Mouse (Mus musculus) lung, postnatal 4 days (tissue): ENCODE measurements at regions not wholly inside any gene's neighbourhood (a gene's known extent, or its start where the extent isn't known, plus 50 kb on each side); places are given as distances from the start of the nearest gene placed in this dataset.

Experiments used
- DNase-seq, 2 experiments: peaks; one replicate each; pipeline ENCODE4 v3.0.0; 2021

DNA sequence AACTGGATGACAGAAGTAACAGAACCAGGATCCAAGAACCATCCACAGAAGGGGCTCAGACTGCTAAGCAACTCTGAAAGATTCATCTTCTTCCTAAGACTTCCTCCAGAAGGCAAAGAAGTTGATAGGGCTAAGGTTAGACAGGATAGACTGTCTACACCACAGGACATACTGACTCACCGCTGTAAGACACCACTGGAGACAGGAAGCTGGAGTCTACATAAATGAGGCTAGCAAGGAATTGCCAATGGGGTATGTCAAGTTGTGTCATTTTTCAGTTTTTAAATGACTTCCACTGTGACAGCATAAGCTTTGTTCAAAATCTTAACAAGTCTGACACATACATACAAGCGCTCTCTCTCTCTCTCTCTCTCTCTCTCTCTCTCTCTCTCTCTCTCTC, 645.4 kb upstream of the Gm10131 start:
- DNase-seq = no peak

- DNase-seq = no peak
Observed at GRCm38 (mm10) chr8:34756171-34756570, 644.6 kb upstream of the Gm10131 start.

DNA sequence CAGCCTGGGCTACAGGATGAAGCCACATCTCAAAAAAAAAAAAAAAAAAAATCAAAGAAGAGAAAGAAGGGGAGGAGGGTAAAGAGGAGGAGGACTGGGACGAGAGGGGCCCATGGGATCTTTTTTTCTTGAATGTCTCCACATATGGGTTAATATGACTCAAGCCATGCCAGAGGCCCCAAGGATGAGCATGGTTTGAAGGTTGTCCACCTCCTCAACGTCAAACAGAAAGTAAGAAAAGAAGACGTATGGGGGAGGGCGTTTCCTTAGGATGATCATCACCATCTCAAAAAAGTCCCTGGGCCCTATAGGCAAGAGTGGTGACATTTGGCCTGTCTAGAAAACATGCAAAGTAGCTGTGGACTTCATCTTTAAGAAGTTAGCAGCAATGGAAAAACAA, 643.9 kb upstream of the Gm10131 start:
- DNase-seq = no peak

DNA sequence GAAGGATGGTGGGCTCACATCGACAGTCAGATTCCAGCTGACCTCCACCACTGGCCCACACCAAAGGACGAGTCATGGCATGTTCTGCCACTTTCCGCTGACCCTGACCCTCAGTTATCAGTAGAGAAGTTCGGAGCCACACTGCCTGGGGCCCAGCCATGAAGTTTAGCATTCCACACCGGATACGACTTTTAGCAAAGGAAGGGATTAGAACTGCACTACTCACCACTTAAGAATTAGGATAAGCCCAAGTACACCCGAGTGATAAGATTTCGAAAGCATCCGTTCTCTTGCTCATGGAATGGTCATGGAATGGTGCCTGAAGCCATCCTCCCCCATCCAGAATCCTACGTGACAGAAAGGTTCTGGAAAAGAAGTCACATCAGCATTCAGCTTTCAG, 641.5 kb upstream of the Gm10131 start:
- no peak for DNase-seq

GRCm38 (mm10) chr8:34748521-34748920, 637.0 kb upstream of the Gm10131 start:
- no peak for DNase-seq

DNA sequence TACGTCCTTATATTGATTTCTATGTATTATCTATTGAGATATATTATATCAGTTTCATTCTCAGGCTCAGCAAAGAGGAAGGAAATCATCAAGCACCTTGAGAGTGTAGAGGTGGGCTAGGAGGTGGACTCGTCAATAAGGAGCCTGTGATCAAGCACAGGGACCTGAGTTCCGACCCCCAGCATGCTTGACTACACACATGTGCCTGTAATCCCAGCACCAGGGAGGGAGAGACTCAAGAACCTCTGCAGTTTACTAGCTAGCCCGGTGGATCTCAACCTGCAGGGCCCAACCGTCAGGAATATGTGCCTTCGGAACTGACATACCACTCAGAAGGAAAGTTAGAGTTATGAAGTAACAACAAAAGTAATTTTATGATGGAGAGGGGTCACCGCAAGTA, 634.2 kb upstream of the Gm10131 start:
- DNase-seq = no peak

- no peak for DNase-seq
Observed at GRCm38 (mm10) chr8:34744682-34745081, 633.1 kb upstream of the Gm10131 start.

GRCm38 (mm10) chr8:34744179-34744578, 632.6 kb upstream of the Gm10131 start:
- DNase-seq = no peak

DNA sequence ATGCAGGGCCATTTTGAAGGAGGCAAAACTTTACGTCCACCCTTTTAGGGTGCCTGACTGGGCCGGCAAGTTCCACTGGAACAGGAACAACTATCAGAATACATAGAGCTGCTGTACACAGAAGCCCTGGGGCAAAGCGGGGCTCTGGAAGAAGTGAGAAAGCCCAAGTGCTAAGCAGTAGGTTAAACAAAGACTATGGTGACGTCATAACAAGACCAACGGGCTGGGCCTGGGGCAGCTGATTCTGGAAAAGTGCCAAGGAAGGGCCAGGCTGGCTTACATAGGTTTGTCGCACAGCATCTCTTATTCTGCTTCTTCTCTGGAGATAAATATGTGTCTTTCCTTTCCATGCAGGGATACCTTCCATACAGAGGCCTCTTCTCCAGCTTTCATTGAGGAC, 631.6 kb upstream of the Gm10131 start:
- DNase-seq = no peak

GRCm38 (mm10) chr8:34740836-34741235, 629.3 kb upstream of the Gm10131 start:
- no peak for DNase-seq

- DNase-seq = no peak
Observed at GRCm38 (mm10) chr8:34739836-34740804, 628.6 kb upstream of the Gm10131 start.

GRCm38 (mm10) chr8:34736214-34736613, 624.7 kb upstream of the Gm10131 start:
- DNase-seq = no peak

GRCm38 (mm10) chr8:34735006-34735405, 623.5 kb upstream of the Gm10131 start:
- DNase-seq = no peak

DNA sequence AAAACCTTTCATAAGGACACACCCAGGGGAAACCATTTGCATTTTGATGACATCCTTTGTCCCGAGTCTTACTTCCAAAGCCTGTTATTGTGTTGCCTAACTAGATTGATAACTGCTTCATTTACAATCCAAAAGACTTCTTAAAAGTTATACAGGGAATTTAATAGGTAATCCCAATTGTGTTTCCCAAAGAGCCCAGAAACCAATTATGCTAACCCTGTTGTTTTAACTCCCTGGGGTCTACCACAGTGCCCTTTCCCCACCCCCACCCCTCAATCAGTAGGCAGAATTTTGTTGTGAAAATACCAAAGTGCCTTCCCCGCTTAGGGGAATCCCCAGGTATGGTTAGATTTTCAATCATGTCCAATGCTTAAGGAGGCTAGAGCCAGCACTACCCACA, 621.3 kb upstream of the Gm10131 start:
- DNase-seq = no peak

- no peak for DNase-seq
Observed at GRCm38 (mm10) chr8:34732362-34732761, 620.8 kb upstream of the Gm10131 start.

DNA sequence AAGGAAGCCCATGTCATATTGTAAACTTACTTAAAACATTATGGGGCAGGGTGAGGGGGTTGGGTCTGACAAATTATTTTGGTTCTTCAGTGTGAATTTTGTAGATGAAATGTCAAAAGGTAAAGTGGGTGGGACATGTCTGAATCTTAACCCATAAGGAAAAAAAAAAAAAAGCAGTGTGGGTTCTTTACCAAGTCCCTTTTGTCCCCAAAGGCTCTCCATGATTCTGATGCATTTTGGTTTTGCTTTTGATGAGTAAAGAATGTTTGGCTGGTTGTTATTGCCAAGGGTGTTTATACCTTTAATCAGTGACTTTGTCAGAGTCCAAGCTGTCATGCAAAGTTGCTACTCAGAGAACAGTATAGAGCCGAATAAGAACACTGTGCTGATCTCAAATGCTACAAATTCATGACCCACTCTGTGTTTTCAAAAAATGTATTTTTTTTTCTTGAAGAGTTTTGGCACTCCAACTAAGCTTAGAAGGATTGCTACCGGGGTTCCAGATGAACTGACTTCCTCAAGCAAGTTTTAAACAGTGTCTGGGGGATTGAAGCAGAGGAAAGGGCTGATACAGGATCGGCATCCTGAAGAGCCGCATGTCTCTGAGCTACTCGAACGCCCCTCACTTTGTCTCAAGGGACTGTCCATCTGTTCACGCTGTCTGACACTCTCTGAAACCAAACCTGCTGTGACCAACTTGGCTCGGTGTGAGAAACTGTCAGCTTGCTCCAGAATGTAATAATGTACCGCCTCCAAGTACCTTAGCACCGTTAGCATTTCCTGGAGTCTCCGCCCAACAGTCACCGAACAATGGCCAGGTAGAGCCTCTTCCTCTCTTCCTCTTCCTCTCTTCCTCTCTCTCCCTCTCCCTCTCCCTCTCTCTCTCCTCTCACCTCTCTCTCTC, 619.8 kb upstream of the Gm10131 start:
- DNase-seq = no peak

- no peak for DNase-seq
Observed at GRCm38 (mm10) chr8:34729585-34729984, 618.0 kb upstream of the Gm10131 start.

GRCm38 (mm10) chr8:34727699-34728098, 616.2 kb upstream of the Gm10131 start:
- DNase-seq = no peak

- no peak for DNase-seq
Observed at GRCm38 (mm10) chr8:34726145-34726767, 614.7 kb upstream of the Gm10131 start.

DNA sequence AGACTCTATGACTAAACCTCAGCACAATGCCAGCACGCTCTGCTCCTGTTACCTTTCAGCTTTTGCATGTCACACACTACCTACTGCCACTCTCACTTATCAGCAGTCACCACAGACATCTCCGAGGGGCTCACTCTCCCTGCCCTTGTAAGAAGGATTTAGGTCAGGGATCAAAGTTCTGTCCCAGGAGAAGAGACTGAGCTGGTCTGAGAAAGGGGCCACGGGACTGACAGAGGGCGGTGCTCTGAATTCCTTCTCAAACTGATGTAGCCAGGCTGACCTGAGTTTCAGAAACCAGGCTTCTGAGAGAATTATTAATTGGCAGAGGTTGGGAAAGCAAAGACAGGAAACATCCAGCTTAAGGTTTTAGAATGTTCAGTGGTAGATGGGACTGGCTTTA, 614.0 kb upstream of the Gm10131 start:
- DNase-seq = no peak

DNA sequence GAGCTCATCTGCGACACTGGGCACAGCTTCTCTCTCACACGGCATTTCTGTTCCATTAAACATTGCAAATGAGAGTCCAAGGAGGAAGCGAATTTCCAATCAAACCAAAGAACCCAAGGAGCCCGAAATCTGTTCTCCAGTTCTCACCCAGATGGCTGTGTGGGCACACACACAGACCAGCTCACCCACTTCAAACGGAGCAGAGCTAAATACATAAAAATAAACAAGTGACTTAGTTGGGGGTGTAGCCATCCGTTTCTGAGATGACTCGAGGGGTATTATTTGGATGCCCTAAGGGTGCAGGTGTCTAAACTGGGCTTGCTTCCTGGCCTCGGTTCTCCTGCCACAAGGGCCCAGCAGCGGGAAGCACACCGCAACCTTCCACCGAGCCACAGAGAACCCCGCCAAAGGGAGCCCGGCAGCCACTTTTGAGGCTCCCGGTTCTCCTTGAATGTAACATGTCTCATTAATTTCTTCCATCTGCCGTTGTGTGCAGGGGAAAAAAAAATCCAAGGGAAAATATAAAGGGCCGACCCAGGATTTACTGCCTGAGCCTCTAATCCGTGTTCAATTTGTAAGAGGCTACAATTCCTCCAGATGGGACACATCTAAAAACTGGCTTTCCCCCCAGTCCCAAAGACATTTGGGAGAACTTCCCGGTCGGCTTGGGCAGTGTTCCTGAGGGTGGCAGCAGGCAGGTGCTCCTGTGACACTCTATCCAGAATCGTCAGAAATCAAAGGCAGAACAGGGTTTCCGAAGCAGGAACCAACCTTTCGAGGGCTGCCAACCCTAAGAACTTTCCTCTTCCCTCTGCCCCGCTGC, 598.6 kb upstream of the Gm10131 start:
- DNase-seq = no peak

DNA sequence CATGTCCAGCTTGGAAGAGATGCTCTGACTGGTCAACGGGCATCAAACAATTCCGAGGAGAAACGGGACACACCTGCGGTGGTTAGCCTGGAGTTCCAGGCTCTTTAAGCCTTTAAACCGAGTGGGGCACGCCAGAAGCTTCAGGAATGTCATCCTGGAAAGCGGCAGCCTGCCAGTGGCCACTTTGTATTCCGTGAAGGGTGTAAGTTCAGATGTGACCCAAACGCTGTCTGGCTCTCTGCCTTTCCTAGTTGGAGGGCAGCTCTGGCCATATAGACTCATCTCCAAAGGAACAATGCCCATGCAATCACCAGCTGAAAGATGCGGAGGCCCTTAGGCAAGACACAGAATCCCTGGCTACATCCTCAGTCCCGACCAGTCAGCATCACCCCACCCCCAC, 597.8 kb upstream of the Gm10131 start:
- DNase-seq = peak; percentile 16 to 56
